Mouse (Mus musculus) adrenal gland, adult 8-10 months (tissue): Measurements from ENCODE around the gene Kcnk12. TPM values are rescaled to one million over a fixed set of nuclear protein-coding genes. Genes with fewer than 3 reads are reported as not detected.

Experiments used
- DNase-seq: peaks from one replicate; pipeline ENCODE4 v3.0.0; 2022
- total RNA-seq, 4 experiments: library from RNA; stranded (reverse); gene quantifications; 2 replicates each; pipeline ENCODE4 v1.2.4; 2022

Kcnk12 gene
- total RNA-seq, 4 experiments from 2014 or later: 0.14 to 0.54 (median 0.19) TPM

DNA sequence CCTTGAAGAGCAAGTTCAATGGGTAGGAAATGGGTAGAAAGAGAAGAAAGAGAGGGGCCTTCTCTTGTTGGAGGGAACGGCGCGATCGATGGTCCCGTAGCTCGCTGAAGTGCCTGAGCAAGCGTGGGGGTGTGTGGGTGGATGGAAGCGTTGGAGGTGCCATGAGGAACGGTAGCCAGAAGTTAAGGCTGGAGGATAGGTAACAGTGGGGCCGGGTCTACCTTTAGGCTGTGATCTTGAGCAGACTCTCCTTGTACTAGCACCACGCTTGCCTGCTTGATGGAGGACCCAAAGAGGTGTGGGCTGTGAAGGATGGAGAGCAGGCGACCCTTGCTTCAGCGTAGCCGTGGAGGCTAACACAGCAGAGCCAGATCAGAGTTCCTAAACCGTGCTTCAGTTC, 12.1 kb downstream of the Kcnk12 start:
- DNase-seq: no peak

DNA sequence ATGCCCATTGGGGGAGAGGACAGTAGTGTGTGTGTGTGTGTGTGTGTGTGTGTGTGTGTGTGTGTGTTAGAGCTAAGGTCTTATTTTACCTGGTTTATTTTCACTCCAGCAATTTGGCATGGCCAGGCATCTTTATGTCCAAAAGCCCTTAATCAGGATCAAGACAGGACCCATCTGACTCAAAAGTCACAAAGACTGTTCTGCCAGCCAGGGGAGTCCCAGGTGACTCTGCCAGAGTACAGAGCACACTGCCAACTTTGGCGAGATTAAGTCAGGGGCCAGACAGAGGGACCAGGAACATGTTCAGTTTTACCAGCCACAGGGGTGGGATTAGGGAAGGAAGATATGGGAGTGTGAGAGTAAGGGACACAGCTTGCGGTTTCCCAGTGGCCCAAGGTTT, 12.9 kb downstream of the Kcnk12 start:
- no peak for DNase-seq

DNA sequence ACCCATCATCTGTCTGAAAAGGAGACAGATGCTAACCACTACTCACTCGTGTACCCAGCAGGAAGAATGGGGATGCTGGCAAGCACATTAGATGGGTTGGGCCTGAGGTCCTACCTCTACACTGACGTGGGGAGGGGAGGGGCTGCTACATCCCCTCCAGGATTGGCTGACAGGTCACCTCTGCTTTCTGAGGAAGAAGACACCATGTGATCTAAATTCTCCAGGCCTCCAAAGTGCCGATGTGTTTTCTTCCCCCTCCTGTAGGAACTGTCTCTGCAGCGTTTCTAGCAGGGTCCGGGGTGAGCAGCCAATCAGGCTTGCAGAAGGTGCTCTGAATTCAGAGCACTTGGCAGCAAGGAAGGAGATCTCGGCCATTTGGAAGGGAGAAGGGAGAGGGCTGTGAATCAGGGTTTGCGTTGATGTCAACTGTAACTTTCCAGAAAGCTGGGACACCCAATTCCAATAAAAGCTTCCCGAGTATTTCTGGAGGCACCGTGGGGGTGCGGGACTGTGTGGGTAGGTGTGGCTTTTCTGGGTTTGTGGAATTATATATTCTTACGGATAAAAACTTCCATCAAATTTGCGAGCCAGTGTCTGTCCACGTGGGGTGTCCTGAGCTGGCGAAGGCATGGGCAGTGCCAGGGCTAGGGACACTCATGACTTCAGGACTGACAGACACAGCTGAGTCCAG, 13.5 kb downstream of the Kcnk12 start:
- DNase-seq: no peak

DNA sequence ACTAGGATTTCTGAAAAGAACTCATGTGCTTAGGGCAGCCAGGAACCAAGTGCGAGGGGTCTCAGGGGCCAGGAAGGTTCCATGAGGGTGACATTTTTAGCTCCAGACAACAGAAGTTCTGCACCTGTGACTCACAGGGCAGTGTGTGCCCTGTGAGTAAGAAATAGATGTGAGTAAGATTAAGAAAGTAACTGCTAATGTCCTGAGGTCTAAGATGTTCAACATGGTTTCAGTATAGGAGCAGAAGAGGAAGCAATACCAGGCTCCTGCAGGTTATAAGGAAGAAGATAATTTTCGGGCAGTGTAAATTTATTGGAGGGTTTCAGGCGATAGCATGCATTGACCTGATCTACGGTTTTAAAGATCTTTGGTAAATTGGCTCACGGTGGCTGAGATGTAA, 16.6 kb downstream of the Kcnk12 start:
- no peak for DNase-seq

GRCm38 (mm10) chr17:87780164-87780563, 17.6 kb downstream of the Kcnk12 start:
- DNase-seq: no peak

DNA sequence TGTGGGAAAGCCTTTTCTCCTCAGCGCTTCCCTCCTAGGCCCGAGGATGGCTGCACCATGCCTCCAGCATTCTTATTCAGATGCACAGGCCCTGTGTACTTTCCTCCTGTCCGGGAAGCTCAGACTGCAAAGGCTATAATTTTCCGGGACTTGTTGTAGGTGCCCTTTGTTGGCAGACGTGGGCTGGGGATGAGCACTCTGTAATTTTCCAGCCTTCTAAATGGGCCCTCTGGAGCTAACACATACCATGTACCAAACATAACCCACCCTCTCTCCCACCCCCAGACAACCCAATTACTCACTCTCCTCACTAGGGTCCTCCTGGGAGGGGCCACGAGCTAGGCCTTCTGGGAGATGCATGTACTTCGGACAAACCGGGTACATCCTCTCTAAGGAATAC, 22.8 kb downstream of the Kcnk12 start:
- no peak for DNase-seq

GRCm38 (mm10) chr17:87773175-87773574, 24.6 kb downstream of the Kcnk12 start:
- DNase-seq: no peak

GRCm38 (mm10) chr17:87770766-87771165, 27.0 kb downstream of the Kcnk12 start:
- DNase-seq: peak; percentile 15

DNA sequence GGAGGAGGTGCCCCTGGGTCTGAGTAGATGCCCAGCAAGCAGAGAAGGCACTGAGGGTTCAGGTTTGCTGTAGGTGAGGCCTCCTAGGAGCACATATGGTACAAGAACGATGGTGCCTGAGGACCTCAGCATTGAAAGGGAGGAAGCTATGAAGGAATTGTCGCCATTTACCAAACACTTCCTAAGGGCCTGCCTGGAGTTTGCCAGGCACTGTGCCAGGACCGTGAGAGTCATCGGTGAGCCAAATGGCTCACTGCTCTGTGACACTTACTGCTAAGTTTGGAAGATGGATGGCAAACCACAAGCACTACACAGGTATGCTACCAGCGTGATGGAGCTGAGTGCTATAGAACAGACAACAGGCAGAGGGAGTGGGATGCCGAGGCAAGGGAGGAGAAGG, 30.9 kb downstream of the Kcnk12 start:
- DNase-seq: no peak

GRCm38 (mm10) chr17:87765031-87765430, 32.8 kb downstream of the Kcnk12 start:
- DNase-seq: no peak

DNA sequence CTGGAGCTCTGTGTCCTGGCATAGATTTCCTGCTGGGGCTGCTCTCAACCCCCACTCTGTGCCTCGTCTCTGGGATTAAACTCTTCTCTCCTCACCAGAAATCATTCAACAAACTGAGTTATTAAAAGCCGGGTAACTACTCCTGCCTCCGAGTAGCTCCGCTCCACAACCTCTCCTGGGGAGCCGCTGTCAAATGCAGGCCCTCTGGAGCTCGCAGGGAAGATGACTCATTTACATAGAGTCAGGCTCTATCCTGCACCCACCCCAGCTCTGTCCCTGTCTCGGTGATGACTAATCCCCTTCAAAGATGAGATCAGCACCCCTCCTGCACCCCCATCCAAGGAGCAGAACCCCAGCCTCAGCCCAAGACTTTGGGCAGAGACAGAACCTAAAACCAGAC, 34.6 kb downstream of the Kcnk12 start:
- no peak for DNase-seq

GRCm38 (mm10) chr17:87760315-87760714, 37.5 kb downstream of the Kcnk12 start:
- DNase-seq: no peak

- DNase-seq: peak; percentile 5
Measured at GRCm38 (mm10) chr17:87745926-87746888, 51.6 kb downstream of the Kcnk12 start.

GRCm38 (mm10) chr17:87744985-87745925, 52.5 kb downstream of the Kcnk12 start:
- DNase-seq: no peak

- DNase-seq: no peak
Measured at GRCm38 (mm10) chr17:87739835-87740234, 58.0 kb downstream of the Kcnk12 start.

DNA sequence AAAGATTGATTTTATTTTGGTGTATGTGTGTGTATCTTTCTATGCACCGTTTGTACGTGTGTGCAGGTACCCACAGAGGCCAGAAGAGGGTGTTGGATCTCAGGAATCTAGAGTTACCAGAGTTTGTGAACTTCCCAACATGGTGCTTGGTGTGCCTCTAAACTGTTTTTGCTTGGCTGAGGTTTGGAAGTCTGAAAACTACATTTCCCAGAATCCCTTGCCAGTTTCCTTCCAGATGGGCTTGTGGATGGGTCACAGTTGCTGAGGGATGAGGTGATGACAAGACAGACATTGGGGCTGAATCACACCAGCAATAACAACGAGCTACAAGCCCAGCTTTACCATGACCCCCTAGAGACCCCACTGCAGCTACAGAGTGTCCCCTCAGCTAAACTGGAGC, 60.6 kb downstream of the Kcnk12 start:
- DNase-seq: no peak

- no peak for DNase-seq
Measured at GRCm38 (mm10) chr17:87734471-87734870, 63.3 kb downstream of the Kcnk12 start.

DNA sequence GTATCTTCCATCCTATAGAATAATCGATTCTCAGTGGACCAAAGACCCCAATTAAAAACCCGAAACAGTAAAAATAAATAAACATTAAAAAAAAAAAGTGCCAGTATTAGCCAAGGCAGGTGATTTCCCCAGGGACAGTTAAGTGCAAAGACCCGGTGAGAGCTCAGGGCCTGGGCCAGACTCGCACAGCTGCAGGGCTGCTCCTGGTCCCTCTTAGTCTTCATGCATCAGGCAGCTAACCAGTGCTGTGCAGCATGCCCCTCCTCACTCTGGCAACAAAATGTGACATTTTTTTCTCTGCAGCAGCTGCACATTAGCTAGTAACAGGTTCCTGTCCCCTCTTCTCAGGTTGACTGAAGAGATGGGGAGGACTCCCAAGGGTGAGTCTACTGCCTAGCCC, 65.8 kb downstream of the Kcnk12 start:
- no peak for DNase-seq

GRCm38 (mm10) chr17:87726489-87727356, 71.1 kb downstream of the Kcnk12 start:
- no peak for DNase-seq

GRCm38 (mm10) chr17:87724727-87725126, 73.1 kb downstream of the Kcnk12 start:
- DNase-seq: no peak

GRCm38 (mm10) chr17:87700101-87700500, 97.7 kb downstream of the Kcnk12 start:
- DNase-seq: no peak
